Mouse (Mus musculus) liver, adult (tissue): ENCODE results near the gene Usp30.

Source experiments
- GATA4 ChIP-seq: IDR thresholded peaks from 2 replicates; pipeline ENCODE4 v1.6.1; 2014; ENCODE audit warnings: mild to moderate bottlenecking, low read length; ENCODE audit not compliant: insufficient replicate concordance

Usp30 gene

GRCm38 (mm10) chr5:114132841-114133240 is 67.6 kb downstream of the Usp30 start:
- no peak for TF ChIP-seq GATA4

GRCm38 (mm10) chr5:114134091-114134534 is 68.9 kb downstream of the Usp30 start:
- TF ChIP-seq GATA4: no peak; the same call in 1 of the 2 replicates

DNA sequence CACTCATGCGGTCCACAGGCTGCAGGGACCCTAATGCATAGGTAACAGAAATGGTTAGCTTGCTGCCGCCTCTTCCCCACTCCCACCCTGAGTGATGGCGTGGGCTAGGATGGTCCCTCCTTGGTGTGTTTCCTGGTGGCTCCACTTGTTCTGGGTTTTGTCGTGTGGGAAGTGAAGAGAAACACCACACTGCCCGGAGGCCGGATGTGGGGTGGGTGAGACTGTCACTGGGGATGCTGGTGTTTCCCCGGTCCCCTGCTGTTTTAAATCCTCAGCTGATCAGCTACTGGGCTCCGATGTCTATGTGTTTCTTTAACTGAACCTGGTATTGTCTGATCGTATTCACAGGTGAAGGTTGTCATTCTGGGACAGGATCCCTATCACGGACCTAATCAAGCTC is 70.3 kb downstream of the Usp30 start:
- no peak for TF ChIP-seq GATA4

GRCm38 (mm10) chr5:114137481-114138276 is 72.4 kb downstream of the Usp30 start:
- TF ChIP-seq GATA4: no peak

GRCm38 (mm10) chr5:114138277-114139164 is 73.3 kb downstream of the Usp30 start:
- TF ChIP-seq GATA4: no peak

- TF ChIP-seq GATA4: no peak; the same call in 1 of the 2 replicates
Observed at GRCm38 (mm10) chr5:114139175-114139574, 73.9 kb downstream of the Usp30 start.

- TF ChIP-seq GATA4: no peak
Observed at GRCm38 (mm10) chr5:114146028-114146888, 81.0 kb downstream of the Usp30 start, which contains the start of gene Acacb. Gene Acacb (plus strand): TSS chr5:114146535.

GRCm38 (mm10) chr5:114147043-114147972 is 82.0 kb downstream of the Usp30 start:
- TF ChIP-seq GATA4: no peak

DNA sequence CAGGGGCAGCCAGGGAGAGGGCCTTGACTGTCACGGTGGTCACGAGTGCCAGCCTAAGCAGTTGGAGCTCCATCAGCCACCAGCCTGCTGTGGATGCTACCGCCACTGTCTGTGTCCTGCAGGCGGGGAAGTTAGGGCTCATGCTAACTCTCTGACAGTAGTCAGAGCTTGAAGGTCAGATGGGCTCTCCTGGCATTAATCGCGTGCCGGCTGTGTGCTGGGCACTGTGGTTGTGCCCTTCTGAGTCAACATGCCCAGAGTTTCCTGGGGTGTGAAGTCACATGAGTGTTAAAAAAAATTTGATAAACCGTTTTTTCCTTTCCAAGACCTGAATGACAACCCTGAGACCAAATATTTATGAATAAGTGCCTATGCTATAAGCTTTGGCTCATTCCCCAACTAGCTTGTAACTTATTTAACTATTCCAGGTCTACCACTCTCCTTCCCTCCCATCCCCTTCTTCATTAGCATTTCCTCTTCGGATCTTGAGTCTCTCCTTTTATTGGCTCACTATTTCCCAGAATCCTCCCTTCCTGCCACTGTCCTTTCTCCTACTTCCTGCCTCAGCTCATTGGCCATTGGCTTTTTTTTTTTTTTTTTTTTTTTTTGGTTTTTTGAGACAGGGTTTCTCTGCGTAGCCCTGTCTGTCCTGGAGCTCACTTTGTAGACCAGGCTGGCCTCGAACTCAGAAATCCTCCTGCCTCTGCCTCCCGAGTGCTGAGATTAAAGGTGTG is 87.3 kb downstream of the Usp30 start:
- TF ChIP-seq GATA4: no peak

DNA sequence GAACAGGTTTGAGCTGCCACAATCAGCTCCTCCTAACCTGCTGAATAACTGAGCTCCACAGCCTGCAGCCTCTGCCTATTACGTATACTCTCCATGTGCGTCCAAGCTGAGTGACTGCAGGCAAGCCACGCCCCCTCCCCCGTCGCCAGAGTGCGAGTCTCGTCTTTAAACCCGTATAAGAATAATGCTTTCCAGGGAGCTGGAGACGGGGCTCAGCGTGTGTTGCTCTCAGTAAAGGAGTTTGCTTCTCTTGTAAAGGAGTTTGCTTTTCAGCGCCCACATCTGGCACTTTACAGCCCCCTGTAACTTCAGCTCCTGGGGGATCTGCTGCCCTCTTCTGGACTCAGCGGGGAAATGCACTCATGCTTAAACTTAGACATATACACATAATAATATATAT is 88.2 kb downstream of the Usp30 start:
- TF ChIP-seq GATA4: no peak

DNA sequence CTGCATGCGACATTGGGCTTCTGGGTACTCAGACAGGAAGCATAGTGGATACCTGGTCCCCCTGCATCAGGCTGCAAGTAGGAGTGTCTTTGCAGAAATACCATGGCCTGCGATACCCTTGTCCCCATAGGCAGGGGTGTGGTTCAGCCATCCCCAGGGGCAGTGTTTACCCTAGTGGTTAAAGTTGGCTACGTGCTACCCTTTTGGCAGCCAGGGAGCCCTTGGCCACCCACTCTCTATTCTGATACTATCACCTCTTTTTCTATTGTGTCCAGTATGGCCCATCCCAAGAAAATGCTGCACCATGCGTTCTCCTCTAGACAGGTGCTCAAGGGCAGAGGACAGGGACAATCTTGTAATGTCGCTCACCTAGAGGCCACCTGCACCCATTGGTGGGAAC is 89.5 kb downstream of the Usp30 start:
- no peak for TF ChIP-seq GATA4

DNA sequence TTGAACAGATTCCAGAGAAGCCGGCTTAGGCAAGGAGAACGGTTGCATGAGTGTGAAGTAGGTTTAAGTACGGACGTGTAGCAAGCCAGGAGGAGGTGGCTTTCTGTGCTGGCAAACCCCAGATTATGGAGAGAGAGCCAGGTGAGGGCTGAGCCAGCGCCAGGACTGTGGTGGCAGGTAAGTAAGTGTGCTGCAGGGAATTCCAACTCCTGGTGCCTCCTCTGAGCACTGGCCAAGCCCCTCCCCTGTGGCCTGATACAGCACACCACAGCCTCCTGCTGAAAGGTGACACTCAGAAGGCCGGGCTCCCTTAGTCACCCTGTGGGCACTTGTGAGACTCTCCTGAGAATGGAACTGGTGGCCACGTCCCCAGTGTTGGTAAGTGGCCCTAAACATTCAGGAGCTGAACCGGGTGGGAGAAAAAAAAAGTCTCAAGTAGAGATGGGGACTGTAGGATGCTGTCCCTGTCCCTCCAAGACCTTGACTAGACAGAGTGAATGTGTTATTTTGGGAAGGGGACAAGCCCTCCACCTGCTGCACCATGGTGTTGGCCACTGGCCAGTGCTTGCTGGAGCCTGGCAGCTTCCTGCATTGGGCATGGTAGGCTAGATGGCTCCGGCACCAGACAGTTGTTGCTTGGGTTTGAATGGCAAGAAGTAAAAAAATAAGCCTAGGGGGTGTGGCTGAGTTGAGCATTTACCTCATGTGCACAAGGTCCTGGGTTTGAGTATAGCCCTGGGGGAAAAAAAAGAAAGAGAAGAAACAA is 90.1 kb downstream of the Usp30 start:
- TF ChIP-seq GATA4: no peak

- no peak for TF ChIP-seq GATA4
Observed at GRCm38 (mm10) chr5:114157236-114157635, 92.0 kb downstream of the Usp30 start.

DNA sequence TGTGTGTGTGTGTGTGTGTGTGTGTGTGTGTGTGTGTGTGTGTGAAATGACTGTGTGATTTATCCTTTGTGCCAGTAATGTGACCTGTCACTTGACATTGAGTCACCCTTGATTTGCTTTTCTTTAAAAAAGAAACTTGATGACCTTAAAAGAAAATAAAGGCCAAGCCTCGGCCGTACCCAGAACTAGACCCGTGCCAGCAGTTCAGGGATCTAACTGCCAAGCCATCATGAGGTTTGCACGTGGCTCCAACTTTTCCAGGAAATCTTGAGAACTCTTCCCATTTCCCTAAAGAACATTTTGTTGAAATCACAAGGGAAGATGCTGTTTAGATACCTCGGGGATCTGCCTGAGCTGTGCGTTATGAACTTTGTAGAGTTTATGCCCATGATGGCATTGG is 96.2 kb downstream of the Usp30 start:
- no peak for TF ChIP-seq GATA4
